ENCODE assay signal across 19 mouse cellular contexts in genomic region chr2:132195602-132196001, GRCm38 (mm10).
"Had no signal": no experiment of that assay in that cellular context is flagged by ENCODE, and none has a peak within 500 bp of the region (broad histone marks: within the 10 kb centered on the region; RNA-seq: fewer than 3 reads in every experiment).

No protein-coding gene starts in this region.

- H3K36me3 ChIP-seq: kidney, embryonic 15.5 days; limb, embryonic 12.5 days; limb, embryonic 15.5 days; midbrain, embryonic 10.5 days; midbrain, embryonic 13.5 days; neural tube, embryonic 12.5 days; neural tube, embryonic 15.5 days had no signal

- H3K27me3 ChIP-seq: limb, embryonic 12.5 days; limb, embryonic 15.5 days; midbrain, embryonic 13.5 days; neural tube, embryonic 12.5 days; neural tube, embryonic 15.5 days had no signal

- H3K4me2 ChIP-seq: kidney, embryonic 15.5 days; limb, embryonic 12.5 days; limb, embryonic 15.5 days; liver, embryonic 11.5 days; lung, embryonic 14.5 days; midbrain, embryonic 13.5 days; neural tube, embryonic 12.5 days; neural tube, embryonic 15.5 days had no signal

- H3K4me3 ChIP-seq: kidney, embryonic 15.5 days; limb, embryonic 12.5 days; limb, embryonic 15.5 days; megakaryocyte, embryonic 14.5 days; midbrain, embryonic 10.5 days; midbrain, embryonic 13.5 days; neural tube, embryonic 12.5 days; neural tube, embryonic 15.5 days had no signal

- DNase-seq: kidney, adult 8-10 months; kidney, postnatal 10 days; kidney, postnatal 36 days; left cerebral cortex, postnatal 4 days; liver, postnatal 0 days; lung, embryonic 14.5 days; retina, postnatal 1 day; right cerebral cortex, postnatal 25 days; thymus, adult 18-20 months; thymus, postnatal 36 days had no signal
